Mouse (Mus musculus): ENCODE results near the gene Zfp872.

DNA sequence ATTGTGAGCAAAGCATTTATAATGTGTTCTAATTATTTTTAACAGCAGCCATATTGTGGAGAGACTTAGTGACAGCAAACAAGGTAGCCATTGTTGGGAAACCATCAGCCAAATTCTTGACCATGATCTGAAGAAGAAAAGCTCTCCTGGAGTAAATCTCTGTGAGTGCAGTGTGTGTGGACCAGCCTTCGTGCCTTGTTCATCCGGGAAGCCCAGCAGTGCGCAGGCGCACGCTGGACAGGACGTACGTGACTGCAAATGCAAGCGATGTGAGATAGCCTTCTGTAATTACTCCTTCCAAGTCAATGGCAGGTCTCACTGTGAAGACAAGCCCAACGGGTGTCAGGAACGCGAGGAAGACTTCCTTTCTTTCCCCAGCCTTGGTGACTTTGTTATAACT lies 18.6 kb upstream of the Zfp872 start:
- TF ChIP-seq CTCF (conservative IDR thresholded peaks at IDR 0.05; ENCODE audit: insufficient read depth, insufficient read length, low read depth, low read length) (no peak), POLR2A (IDR thresholded peaks at IDR 0.05; ENCODE audit: low read depth, low read length) (no peak)
